Mouse (Mus musculus) liver, embryonic 14.5 days (tissue): ENCODE data around the gene Ap5b1. TPM values are rescaled to one million over a fixed set of nuclear protein-coding genes. Genes with fewer than 3 reads are reported as not detected.
A peak's percentile ranks its signal among the peaks of the same experiment; 100 is the strongest.

Source experiments
- ATAC-seq: fragments of 200-750 bp; cut with Nextera tagmentation; 2 replicates; pipeline ENCODE4 v1.8.0; 2017; ENCODE audit warnings: moderate number of reproducible peaks, mild to moderate bottlenecking, moderate library complexity; ENCODE audit not compliant: insufficient read depth
- DNase-seq, 3 experiments: peaks; one replicate each; pipeline ENCODE4 v3.0.0-alpha.2; 2012 to 2013; ENCODE audit warnings: low read depth in 3 of 3, low spot score in 3 of 3
- H3K27ac ChIP-seq: fragments of 300-500 bp; sonication (generic); 2 replicates; pipeline ENCODE4 v1.5.1; 2014; ENCODE audit warnings: moderate library complexity, mild to moderate bottlenecking, control low read depth, inconsistent platforms
- H3K27me3 ChIP-seq: fragments of 300-500 bp; sonication (generic); 2 replicates; pipeline ENCODE4 v1.6.1; 2014; ENCODE audit warnings: mild to moderate bottlenecking, low read length, moderate library complexity; ENCODE audit not compliant: control insufficient read depth, insufficient read depth
- H3K36me3 ChIP-seq: fragments of 300-500 bp; sonication (generic); replicated peaks from 2 replicates; pipeline ENCODE4 v1.6.1; 2014; ENCODE audit warnings: low read depth; ENCODE audit not compliant: control insufficient read depth, insufficient read depth
- H3K4me1 ChIP-seq, 2 experiments: fragments of 200-500 bp in 1 of 2; fragments of 300-500 bp in 1 of 2; sonication (generic) in 1 of 2; replicated peaks; 2 replicates each; pipeline ENCODE4 v1.6.1; 2012 to 2014; ENCODE audit warnings: antibody characterized with exemption in 1 of 2, inconsistent platforms in 1 of 2, low read length in 1 of 2; ENCODE audit not compliant: control insufficient read depth in 2 of 2, insufficient read depth in 2 of 2
- H3K4me2 ChIP-seq: fragments of 300-500 bp; sonication (generic); 2 replicates; pipeline ENCODE4 v1.6.1; 2014; ENCODE audit warnings: low read depth, mild to moderate bottlenecking, control low read depth, moderate library complexity
- H3K4me3 ChIP-seq, 2 experiments: fragments of 200-500 bp in 1 of 2; fragments of 300-500 bp in 1 of 2; sonication (generic) in 1 of 2; 2 replicates each; pipeline ENCODE4 v1.5.1; 2012 to 2014; ENCODE audit warnings: low read depth in 2 of 2, low read length in 2 of 2, mild to moderate bottlenecking in 2 of 2, control low read depth in 1 of 2, inconsistent platforms in 1 of 2, moderate library complexity in 1 of 2; ENCODE audit not compliant: insufficient read depth in 1 of 2
- H3K9ac ChIP-seq: fragments of 300-500 bp; sonication (generic); replicated peaks from 2 replicates; pipeline ENCODE4 v1.6.1; 2014; ENCODE audit warnings: mild to moderate bottlenecking, control low read depth, moderate library complexity
- H3K9me3 ChIP-seq: fragments of 300-500 bp; sonication (generic); 2 replicates; pipeline ENCODE4 v1.6.1; 2016; ENCODE audit warnings: low read length, mixed read lengths; ENCODE audit not compliant: control insufficient read depth
- CTCF ChIP-seq: IDR thresholded peaks from 2 replicates; pipeline ENCODE4 v1.5.1; 2016; ENCODE audit warnings: antibody characterized with exemption, low read depth, control low read depth
- EP300 ChIP-seq: IDR thresholded peaks from 2 replicates; pipeline ENCODE4 v1.6.1; 2016; ENCODE audit warnings: antibody characterized with exemption, low read depth
- WGBS: fragments of 180-500 bp; shearing (Covaris S2); extraction: QIAGEN DNeasy Blood & Tissue Kit; methylation state at CpG from one replicate; pipeline ENCODE4 v1.1.7; 2014; ENCODE audit not compliant: insufficient replicate concordance; 5-methylcytosine and 5-hydroxymethylcytosine counted together
- polyA plus RNA-seq, 2 experiments: library from polyadenylated mRNA; depleted of rRNA in 1 of 2; stranded (reverse) in 1 of 2; unstranded in 1 of 2; fragments of >200 nt; fragmentation: Nextera tagmentation in 1 of 2; extraction: Ambion mirVana in 1 of 2; gene quantifications; 2 replicates each; pipeline versions ENCODE4 v1.2.1 to v1.2.3; 2012 to 2014

Ap5b1 gene
- polyA plus RNA-seq, 2 experiments: 1.3 to 1.4 TPM

GRCm38 (mm10) chr19:5609171-5609546, 41.3 kb downstream of the Ap5b1 start:
- ATAC-seq (no peak), DNase-seq (no peak)
- Histone ChIP-seq H3K9ac (peak overlapping the region; percentile 75), H3K36me3 (peaks cover 32% of the 10 kb centered on the region), H3K4me3 (peak overlapping the region; percentile 76 to 79), H3K9me3 (no peaks in the 10 kb centered on the region), H3K27ac (peak overlapping the region; percentile 65; the same call in 1 of the 2 replicates), H3K4me2 (peak overlapping the region; percentile 63), H3K4me1 (peaks cover 19 to 28% of the 10 kb centered on the region in 2 experiments), H3K27me3 (no peaks in the 10 kb centered on the region)
- TF ChIP-seq EP300 (no peak), CTCF (no peak)
- 61% methylated on average over 10 of the region's 10 CpGs for WGBS

GRCm38 (mm10) chr19:5609547-5610404, 42.0 kb downstream of the Ap5b1 start, which contains the start of gene Kat5:
Gene Kat5 (minus strand): TSS chr19:5610237.
- H3K4me3 ChIP-seq: peak within 1 kb of the TSS; percentile 76 to 79
- H3K27ac ChIP-seq: peak within 1 kb of the TSS; percentile 65
- no peaks in the 10 kb centered on the region for H3K9me3 ChIP-seq
- H3K27me3 ChIP-seq: no peaks in the 10 kb centered on the region
- 1% methylated on average over 55 of the region's 55 CpGs for WGBS
- peak; percentile 89 for ATAC-seq
- peak within 1 kb of the TSS; percentile 75 for H3K9ac ChIP-seq
- peaks cover 19 to 28% of the 10 kb centered on the region in 2 experiments for H3K4me1 ChIP-seq
- TF ChIP-seq EP300 (no peak), CTCF (0 out of 2 replicates have a peak, but pooled peaks have one; percentile 21)
- H3K36me3 ChIP-seq: peaks cover 32% of the 10 kb centered on the region
- peak; percentile 73 to 84 (median 73) for DNase-seq
- peak within 1 kb of the TSS; percentile 63 for H3K4me2 ChIP-seq

- ATAC-seq (no peak), DNase-seq (no peak)
- no peak overlapping the region for H3K9ac ChIP-seq
- peaks cover 19% of the 10 kb centered on the region for H3K36me3 ChIP-seq
- H3K4me3 ChIP-seq: no peak overlapping the region
- no peaks in the 10 kb centered on the region for H3K27me3 ChIP-seq
- WGBS: 82% methylated on average over 1 of the region's 1 CpGs
- H3K27ac ChIP-seq: no peak overlapping the region
- TF ChIP-seq CTCF (no peak), EP300 (no peak)
- no peaks in the 10 kb centered on the region for H3K9me3 ChIP-seq
- H3K4me2 ChIP-seq: no peak overlapping the region
- H3K4me1 ChIP-seq: peaks cover 19 to 28% of the 10 kb centered on the region in 2 experiments
These were observed 44.1 kb downstream of the Ap5b1 start for GRCm38 (mm10) chr19:5611973-5612372.

- Histone ChIP-seq H3K4me3 (no peak overlapping the region), H3K4me2 (no peak overlapping the region), H3K27ac (no peak overlapping the region), H3K9ac (peak overlapping the region; percentile 28; the same call in 1 of the 2 replicates), H3K27me3 (no peaks in the 10 kb centered on the region), H3K4me1 (peaks cover 19 to 28% of the 10 kb centered on the region in 2 experiments), H3K36me3 (peaks cover 10% of the 10 kb centered on the region), H3K9me3 (no peaks in the 10 kb centered on the region)
- TF ChIP-seq CTCF (no peak), EP300 (peak; percentile 66; the same call in 1 of the 2 replicates)
- WGBS: 20% methylated on average over 3 of the region's 3 CpGs
- no peak for DNase-seq
- ATAC-seq: no peak
These were observed 45.1 kb downstream of the Ap5b1 start for GRCm38 (mm10) chr19:5612762-5613411.

GRCm38 (mm10) chr19:5614953-5615352, 47.1 kb downstream of the Ap5b1 start:
- DNase-seq: no peak
- H3K9ac ChIP-seq: no peak overlapping the region
- no peaks in the 10 kb centered on the region for H3K36me3 ChIP-seq
- H3K27ac ChIP-seq: no peak overlapping the region
- no peaks in the 10 kb centered on the region for H3K9me3 ChIP-seq
- H3K27me3 ChIP-seq: no peaks in the 10 kb centered on the region
- no peak overlapping the region for H3K4me3 ChIP-seq
- no peak overlapping the region for H3K4me2 ChIP-seq
- WGBS: 70% methylated on average over 2 of the region's 2 CpGs
- TF ChIP-seq EP300 (no peak), CTCF (no peak)
- H3K4me1 ChIP-seq: peaks cover 19 to 21% of the 10 kb centered on the region in 2 experiments
- ATAC-seq: no peak
